Mouse (Mus musculus) testis, postnatal 10 days (tissue): ENCODE results near the gene Hoxd12.
A peak's percentile ranks its signal among the peaks of the same experiment; 100 is the strongest.

ENCODE experiments used
- DNase-seq: peaks from one replicate; pipeline ENCODE4 v3.0.0; 2021; ENCODE audit warnings: low spot score

Gene Hoxd12

DNA sequence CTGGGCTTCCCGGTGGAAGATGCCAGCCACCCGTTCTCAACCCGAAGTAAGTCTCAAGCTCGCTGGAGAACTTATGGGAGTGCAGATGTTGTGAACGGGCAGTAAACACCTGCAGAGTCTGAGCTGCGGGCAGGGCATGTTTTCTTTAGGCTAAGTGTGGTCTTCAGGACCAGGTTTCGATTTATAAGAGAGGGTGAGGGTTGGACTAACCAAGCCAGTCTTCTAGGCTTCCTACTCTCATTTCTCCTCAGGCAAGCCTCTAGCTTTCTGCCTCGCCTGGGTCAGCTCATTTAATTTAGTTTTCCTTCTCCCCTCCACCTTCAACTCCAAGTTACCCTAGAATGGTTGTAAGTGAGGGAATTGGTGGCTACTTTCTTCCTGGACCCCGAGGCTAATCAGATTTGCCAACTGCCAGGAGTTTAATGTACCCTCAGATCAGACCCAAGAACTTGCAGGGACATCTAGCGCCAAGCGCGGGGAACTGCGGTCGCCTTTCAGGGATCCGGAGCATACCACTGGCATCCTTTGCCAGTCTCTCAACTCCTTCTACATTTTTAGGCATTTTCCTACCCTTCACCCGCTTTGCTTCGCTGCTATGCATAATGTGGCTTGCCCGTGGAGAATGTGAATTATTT is 11.4 kb upstream of the Hoxd12 start:
- peak; percentile 65 for DNase-seq

- DNase-seq = no peak
Observed at GRCm38 (mm10) chr2:74666411-74666810, 8.4 kb upstream of the Hoxd12 start.

GRCm38 (mm10) chr2:74667191-74667841 is 7.5 kb upstream of the Hoxd12 start:
- DNase-seq = no peak

- DNase-seq = no peak
Observed at GRCm38 (mm10) chr2:74667842-74668357, 6.9 kb upstream of the Hoxd12 start, which contains the start of gene Hoxd13. Gene Hoxd13, plus strand, starts transcription at chr2:74668310.

DNA sequence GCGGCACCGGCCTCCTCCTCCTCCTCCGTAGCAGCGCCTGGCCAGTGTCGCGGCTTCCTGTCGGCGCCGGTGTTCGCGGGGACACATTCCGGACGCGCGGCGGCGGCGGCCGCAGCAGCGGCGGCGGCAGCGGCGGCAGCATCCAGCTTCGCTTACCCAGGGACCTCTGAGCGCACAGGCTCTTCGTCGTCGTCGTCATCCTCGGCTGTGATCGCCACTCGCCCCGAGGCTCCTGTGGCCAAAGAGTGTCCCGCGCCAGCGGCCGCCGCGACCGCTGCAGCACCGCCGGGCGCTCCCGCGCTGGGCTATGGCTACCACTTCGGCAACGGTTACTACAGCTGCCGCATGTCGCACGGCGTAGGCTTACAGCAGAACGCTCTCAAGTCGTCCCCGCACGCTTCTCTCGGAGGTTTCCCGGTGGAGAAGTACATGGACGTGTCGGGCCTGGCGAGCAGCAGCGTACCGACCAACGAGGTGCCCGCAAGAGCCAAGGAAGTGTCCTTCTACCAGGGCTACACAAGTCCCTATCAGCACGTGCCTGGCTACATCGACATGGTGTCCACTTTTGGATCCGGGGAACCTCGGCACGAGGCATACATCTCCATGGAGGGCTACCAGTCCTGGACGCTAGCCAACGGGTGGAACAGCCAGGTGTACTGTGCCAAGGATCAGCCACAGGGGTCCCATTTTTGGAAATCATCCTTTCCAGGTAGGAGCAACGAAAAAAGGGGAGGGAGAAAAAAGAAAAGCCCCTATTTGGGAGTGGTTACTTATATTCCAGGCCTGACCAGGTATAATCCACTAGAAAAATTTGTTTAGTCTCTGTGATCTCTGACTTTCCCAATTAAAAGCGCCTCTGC is 6.2 kb upstream of the Hoxd12 start:
- no peak for DNase-seq

DNA sequence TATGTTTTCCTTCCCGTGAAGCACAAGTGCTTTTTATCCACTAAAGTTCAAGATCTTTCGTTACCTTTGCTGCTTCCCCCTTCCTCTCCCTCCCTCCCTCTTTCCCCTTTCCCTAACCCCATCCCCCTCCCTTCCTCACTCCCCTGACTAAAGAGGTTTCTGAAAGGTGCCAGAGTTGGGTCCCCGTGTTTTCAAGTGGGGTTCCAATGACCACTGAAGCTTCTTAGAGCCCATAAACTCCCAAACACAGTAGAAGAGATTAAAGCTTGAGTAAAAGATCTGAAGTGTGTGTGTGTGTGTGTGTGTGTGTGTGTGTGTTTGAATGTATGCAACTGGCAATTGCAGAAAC is 5.6 kb upstream of the Hoxd12 start:
- DNase-seq = no peak

DNA sequence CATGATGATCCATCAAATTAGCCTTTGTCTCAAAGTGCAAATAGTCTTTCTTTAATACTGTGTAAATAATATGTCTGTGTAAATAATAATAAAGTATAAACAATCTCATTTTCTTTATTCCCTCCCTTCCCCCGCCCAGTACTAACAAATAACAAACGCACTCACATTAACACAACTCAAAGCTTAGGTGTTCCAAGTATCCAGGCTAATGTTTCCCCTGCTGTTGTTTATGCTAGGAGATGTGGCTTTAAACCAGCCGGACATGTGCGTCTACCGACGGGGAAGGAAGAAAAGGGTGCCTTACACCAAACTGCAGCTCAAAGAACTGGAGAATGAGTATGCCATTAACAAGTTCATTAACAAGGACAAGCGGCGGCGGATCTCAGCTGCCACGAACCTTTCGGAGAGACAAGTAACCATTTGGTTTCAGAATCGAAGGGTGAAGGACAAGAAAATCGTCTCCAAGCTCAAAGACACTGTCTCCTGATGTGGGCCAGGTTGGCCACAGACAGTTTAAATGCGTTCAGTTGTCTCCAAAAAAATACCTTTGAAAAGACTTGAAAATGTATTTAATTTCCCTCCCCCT is 5.1 kb upstream of the Hoxd12 start:
- no peak for DNase-seq

DNA sequence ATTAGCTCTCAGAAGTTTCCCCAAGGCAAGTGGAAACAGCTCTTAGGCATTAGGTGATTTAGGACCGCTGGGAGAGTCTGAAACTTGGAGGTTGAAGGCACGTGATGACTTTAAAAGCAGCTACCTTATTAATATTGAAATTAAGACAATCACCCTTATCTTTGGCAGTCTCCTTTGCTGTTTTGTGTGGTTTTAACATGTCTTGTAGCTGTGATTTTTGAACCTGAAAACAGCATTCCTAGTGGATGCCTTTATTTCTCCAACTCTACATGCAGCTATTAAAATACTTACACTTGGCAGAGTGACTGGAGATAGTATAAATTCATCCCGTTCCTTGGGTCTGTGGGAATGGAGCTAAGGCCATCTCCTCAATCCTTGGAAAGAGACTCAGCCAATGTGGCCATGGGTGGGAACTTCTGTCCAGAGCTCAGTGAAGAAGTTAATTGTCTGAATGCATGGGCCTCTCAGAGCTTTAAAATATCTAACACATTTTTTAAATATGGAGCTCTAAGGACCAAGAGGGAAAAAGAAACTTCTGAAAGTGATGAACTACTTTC is 4.1 kb upstream of the Hoxd12 start:
- no peak for DNase-seq

- no peak for DNase-seq
Observed at GRCm38 (mm10) chr2:74671847-74672246, 3.0 kb upstream of the Hoxd12 start.

DNA sequence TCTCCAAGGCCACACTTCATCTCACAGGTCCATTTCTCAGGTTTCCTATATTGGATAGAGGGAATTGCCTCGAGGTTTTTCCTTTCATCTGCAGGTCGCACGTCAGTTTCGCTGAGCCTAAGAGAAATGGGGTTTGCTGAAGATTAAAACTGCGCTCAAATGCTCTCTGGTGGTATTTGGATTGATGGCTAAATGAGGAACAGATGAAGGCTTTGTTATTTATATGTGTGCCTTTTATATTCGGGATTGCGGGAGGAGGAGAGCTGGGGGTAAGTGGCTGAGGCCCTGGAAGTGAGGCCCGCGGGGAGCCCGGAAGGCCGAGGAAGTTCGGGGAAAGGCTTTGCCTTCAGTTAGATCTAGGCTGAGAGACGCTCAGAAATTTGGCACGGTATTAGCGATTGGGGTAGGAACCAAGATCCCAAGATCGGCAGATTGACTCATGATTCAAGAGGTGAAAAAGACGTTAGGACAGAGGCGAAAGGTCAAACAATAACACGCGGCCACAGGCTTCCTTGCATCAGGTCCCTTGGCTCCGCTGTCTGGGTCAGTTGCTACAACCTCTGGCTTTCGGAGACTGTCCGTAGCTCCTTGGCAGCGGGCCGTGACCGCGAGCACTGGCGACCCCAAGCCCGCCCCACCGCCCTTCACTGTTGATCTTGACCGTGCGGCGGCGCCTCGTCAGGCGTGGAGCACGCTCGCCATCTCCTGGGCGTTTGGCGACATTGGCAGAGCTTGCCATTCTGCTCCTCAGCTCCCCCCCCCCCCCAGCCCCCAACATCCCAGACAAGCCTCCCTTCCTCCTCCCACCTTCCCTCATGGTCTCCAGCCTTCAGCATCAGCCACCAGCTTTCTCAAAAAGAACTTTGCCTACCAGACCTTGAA is 2.1 kb upstream of the Hoxd12 start:
- DNase-seq = peak; percentile 80

DNA sequence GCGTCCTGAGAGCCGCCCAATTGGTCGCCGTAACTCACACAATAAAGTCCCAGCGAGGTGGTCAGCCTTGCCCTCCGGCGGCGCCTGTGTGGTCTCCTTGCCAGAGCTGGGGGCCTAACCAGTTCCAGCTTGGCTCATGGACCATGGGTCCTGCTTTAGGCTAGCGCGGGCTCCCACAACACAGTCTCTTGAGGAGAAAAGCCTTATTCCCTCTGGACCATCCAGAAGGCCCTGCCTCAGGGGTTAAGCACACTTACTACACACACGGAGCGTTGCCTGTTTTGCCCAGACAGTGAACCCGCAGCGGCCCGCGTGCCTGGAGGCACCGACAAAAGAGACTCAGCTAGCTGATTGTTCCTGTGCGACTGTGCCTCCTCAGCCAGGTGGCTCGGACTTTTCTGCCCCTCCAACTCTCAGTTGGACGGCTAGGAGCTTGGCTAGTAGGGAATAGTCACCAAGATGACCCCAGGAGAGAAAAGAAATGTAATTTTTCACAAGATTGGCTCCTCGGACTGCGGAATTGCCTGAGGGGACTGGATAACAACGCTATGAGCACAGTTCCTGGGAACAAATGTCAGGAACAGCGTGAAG is 883 bp upstream of the Hoxd12 start:
- no peak for DNase-seq

GRCm38 (mm10) chr2:74675666-74676282 is 961 bp downstream of the Hoxd12 start:
- DNase-seq = no peak

DNA sequence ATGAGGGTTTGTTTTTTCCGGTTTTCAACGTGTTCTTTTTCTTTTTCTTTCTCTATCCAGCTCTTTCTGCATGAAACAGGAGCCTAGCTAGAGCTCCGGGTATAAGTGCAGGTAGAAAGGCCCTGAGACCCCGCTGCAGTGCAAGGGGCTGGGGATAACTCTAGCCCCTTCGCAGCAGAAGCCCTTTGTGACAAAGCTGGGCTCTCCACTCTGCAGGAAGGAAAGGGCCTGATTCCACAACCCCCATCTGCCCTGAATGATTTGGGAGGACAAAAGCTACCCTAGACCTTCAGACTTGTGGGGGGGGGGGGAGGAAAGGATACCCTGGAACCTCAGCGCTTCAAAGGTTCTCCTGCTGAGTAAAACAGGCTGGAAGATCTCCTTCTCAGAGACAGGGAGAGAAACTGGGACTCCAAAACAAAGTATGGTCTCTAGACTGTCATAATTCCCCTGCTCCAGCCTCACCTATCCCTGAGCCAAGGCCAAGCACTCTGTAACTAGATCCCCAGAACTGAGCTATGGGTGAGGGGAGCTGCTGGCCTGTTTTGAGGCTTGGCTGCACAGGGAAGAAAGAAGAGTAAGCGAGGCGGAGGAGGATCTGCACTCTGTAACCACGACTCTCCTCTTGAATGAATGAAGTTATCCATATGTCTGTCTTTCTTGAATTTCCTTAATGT is 1.7 kb downstream of the Hoxd12 start:
- no peak for DNase-seq

GRCm38 (mm10) chr2:74677106-74677505 is 2.3 kb downstream of the Hoxd12 start:
- no peak for DNase-seq

GRCm38 (mm10) chr2:74678891-74679595 is 4.2 kb downstream of the Hoxd12 start, which contains the start of gene Hoxd11:
Gene Hoxd11, plus strand, starts transcription at chr2:74679557.
- DNase-seq = no peak

- DNase-seq = no peak
Observed at GRCm38 (mm10) chr2:74679596-74679971, 4.8 kb downstream of the Hoxd12 start.

- no peak for DNase-seq
Observed at GRCm38 (mm10) chr2:74679980-74680379, 5.2 kb downstream of the Hoxd12 start.

DNA sequence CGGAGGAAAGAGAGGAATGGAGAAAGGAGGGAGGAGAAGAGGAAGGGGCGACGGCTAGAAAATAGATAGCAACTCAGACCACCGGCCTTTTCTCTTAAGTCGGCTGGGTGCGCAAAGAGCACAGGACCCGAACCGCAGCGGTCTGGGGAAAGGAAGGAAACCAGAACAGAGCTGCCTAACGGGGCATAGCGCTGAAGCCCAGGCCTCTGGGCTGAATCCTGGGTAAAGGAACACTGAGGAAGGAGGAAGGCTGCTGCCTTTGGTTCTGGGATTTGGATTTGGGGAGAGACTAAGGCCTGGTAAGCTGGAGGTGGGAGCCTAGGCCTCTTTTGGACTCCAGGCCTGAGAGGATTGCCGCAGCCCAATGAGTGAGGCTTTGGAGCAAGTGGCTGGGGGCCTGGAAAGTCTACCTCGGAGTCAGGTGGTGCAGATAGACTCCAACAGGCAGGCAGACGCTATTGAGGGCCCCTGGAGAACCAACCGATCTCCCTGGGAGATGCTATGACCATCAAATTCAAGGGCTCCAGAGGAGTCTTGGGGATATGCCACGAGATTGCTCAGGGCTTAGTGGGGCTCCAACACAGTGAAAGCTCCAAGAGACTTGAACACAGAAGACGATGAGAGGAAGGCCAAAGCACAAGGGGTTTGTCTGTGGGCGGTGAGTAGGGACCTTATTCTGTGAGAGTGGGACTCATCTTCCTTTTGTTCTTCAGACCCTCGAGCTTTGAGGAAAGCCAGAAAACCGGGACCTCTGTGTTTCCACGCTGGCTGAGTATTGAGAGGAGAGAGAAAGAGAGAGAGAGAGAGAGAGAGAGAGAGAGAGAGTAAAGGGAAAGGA is 6.0 kb downstream of the Hoxd12 start:
- DNase-seq = no peak
